Mouse (Mus musculus) ES-E14 (cell line): ENCODE measurements at regions not wholly inside any gene's neighbourhood (a gene's known extent, or its start where the extent isn't known, plus 50 kb on each side); places are given as distances from the start of the nearest gene placed in this dataset.

ENCODE experiments used
- CHD2 ChIP-seq: IDR thresholded peaks from 2 replicates; pipeline ENCODE4 v1.6.1; 2014; ENCODE audit warnings: mild to moderate bottlenecking, low read depth, low read length, inconsistent platforms
- HCFC1 ChIP-seq: IDR thresholded peaks from 2 replicates; pipeline ENCODE4 v1.6.1; 2012; ENCODE audit warnings: low read length, inconsistent platforms, borderline replicate concordance; ENCODE audit not compliant: insufficient read depth
- MAFK ChIP-seq: IDR thresholded peaks from 2 replicates; pipeline ENCODE4 v1.6.1; 2014; ENCODE audit warnings: mild to moderate bottlenecking, low read depth, low read length, inconsistent platforms; ENCODE audit not compliant: insufficient read depth
- ZC3H11A ChIP-seq: IDR thresholded peaks from 2 replicates; pipeline ENCODE4 v1.6.1; 2012; ENCODE audit warnings: low read depth, mild to moderate bottlenecking, inconsistent platforms, low read length, borderline replicate concordance
- ZNF384 ChIP-seq: IDR thresholded peaks from 2 replicates; pipeline ENCODE4 v1.6.1; 2012; ENCODE audit warnings: low read depth, low read length, inconsistent platforms

GRCm38 (mm10) chr10:87999617-88000330, 91.1 kb upstream of the Pmch start:
- no peak for TF ChIP-seq ZC3H11A
- no peak for TF ChIP-seq MAFK
- TF ChIP-seq ZNF384 = no peak
- TF ChIP-seq HCFC1 = no peak
- TF ChIP-seq CHD2 = no peak
